Mouse (Mus musculus): ENCODE measurements around the gene Lrpap1.

Gene Lrpap1

GRCm38 (mm10) chr5:35055076-35055475, 50.5 kb downstream of the Lrpap1 start:
- no peak for DNase-seq

GRCm38 (mm10) chr5:35054628-35055027, 50.9 kb downstream of the Lrpap1 start:
- DNase-seq = peak; percentile 27

- DNase-seq = no peak
These were observed 55.0 kb downstream of the Lrpap1 start for GRCm38 (mm10) chr5:35050541-35050940.

- peak; percentile 82 for DNase-seq
These were observed 62.5 kb downstream of the Lrpap1 start for GRCm38 (mm10) chr5:35043110-35043451.

GRCm38 (mm10) chr5:35042431-35043109, 63.0 kb downstream of the Lrpap1 start:
- DNase-seq = peak; percentile 73
